Mouse (Mus musculus) kidney, adult 2 months (tissue): ENCODE measurements at regions not wholly inside any gene's neighbourhood (a gene's known extent, or its start where the extent isn't known, plus 50 kb on each side); places are given as distances from the start of the nearest gene placed in this dataset.

Experiments used
- CTCF ChIP-seq: fragments of 200-500 bp; conservative IDR thresholded peaks from 2 replicates; pipeline ENCODE4 v1.5.1; 2011; ENCODE audit warnings: low read depth, mild to moderate bottlenecking, control low read depth, low read length, moderate library complexity, mixed read lengths; ENCODE audit not compliant: insufficient read depth, insufficient read length
- POLR2A ChIP-seq: fragments of 200-500 bp; IDR thresholded peaks from one replicate; pipeline ENCODE4 v1.6.1; 2011; ENCODE audit warnings: low read depth, low read length, control low read depth

DNA sequence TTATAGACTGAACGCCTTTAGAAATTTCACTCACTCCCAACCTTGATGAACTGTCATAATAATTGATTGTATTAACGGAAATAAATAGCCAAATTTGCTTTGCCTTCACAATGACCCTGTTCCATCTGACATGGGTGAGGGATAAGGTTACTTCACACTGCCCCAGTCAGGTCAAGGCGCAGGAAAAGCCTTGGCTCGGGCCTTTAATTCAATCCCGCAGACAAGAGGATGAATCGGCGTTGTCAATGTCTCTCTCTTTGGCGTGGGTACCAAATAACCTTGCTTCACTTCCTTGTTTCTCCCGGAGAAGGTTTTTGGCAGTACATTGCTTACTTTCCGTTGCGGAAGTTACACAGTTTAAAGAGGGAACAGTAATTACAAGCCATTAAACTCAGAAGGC, 354.2 kb downstream of the Cps1 start:
- TF ChIP-seq CTCF (no peak), POLR2A (no peak)
